ENCODE assay signal across 7 mouse cellular contexts in genomic region chr15:9071556-9072544, GRCm38 (mm10). TPM values are rescaled to one million over a fixed set of nuclear protein-coding genes. Genes with fewer than 3 reads are reported as not detected.
A peak's percentile ranks its signal among the peaks of the same experiment; 100 is the strongest.
DNase-seq lines count a peak whose midpoint lies in the region; ATAC-seq and TF ChIP-seq lines count a peak whose summit lies in the region.

No protein-coding gene starts in this region.

- DNase-seq in NIH3T3 (ENCODE audit: low read depth): peak; percentile 38
- DNase-seq in brain, embryonic 14.5 days (ENCODE audit: low read depth): peak; percentile 62
- peak; percentile 16 to 31 for DNase-seq in left cerebral cortex, postnatal 25 days (ENCODE audit: low spot score in 2 of 2)
- peak; percentile 71 for DNase-seq in midbrain, embryonic 10.5 days (ENCODE audit: low spot score)
- peak; percentile 27 to 45 for DNase-seq in spleen, adult 18-20 months

- H3K27ac ChIP-seq in forebrain, embryonic 15.5 days (replicated peaks): peak overlapping the region; percentile 84
- H3K27ac ChIP-seq in hindbrain, embryonic 13.5 days: peak overlapping the region; percentile 94
- peak overlapping the region; percentile 98 for H3K27ac ChIP-seq in midbrain, embryonic 10.5 days (replicated peaks)

- H3K4me3 ChIP-seq in forebrain, embryonic 15.5 days: peak overlapping the region; percentile 76
- H3K4me3 ChIP-seq in hindbrain, embryonic 13.5 days: peak overlapping the region; percentile 90
- H3K4me3 ChIP-seq in midbrain, embryonic 10.5 days: peak overlapping the region; percentile 97

- H3K4me2 ChIP-seq in forebrain, embryonic 15.5 days (replicated peaks): peak overlapping the region; percentile 60
- peak overlapping the region; percentile 60 for H3K4me2 ChIP-seq in hindbrain, embryonic 13.5 days

- H3K9ac ChIP-seq in forebrain, embryonic 15.5 days (replicated peaks): peak overlapping the region; percentile 77
- peak overlapping the region; percentile 91 for H3K9ac ChIP-seq in hindbrain, embryonic 13.5 days

- peaks cover 41% of the 10 kb centered on the region for H3K4me1 ChIP-seq in forebrain, embryonic 15.5 days
- peaks cover 38% of the 10 kb centered on the region for H3K4me1 ChIP-seq in hindbrain, embryonic 13.5 days (replicated peaks)
- peaks cover 56% of the 10 kb centered on the region for H3K4me1 ChIP-seq in midbrain, embryonic 10.5 days

- peak; percentile 65 for ATAC-seq in forebrain, embryonic 15.5 days (replicated peaks)
- peak; percentile 76 for ATAC-seq in hindbrain, embryonic 13.5 days (ENCODE audit: low FRiP score)

- no peak for TF ChIP-seq CTCF in brain, embryonic 14.5 days (IDR thresholded peaks at IDR 0.05; ENCODE audit: borderline replicate concordance, extremely low read depth, insufficient read depth, insufficient read length)

- no peaks in the 10 kb centered on the region for H3K9me3 ChIP-seq in forebrain, embryonic 15.5 days
- H3K9me3 ChIP-seq in hindbrain, embryonic 13.5 days: no peaks in the 10 kb centered on the region
- no peaks in the 10 kb centered on the region for H3K9me3 ChIP-seq in midbrain, embryonic 10.5 days (replicated peaks)

- TF ChIP-seq POLR2A in brain, embryonic 14.5 days (IDR thresholded peaks at IDR 0.05; ENCODE audit: borderline replicate concordance, extremely low read depth, insufficient read depth, insufficient read length, poor library complexity, severe bottlenecking): no peak

- no peaks in the 10 kb centered on the region for H3K27me3 ChIP-seq in forebrain, embryonic 15.5 days
- no peaks in the 10 kb centered on the region for H3K27me3 ChIP-seq in hindbrain, embryonic 13.5 days
- no peaks in the 10 kb centered on the region for H3K27me3 ChIP-seq in midbrain, embryonic 10.5 days (ENCODE audit: low read depth, poor library complexity, severe bottlenecking)

- H3K36me3 ChIP-seq in forebrain, embryonic 15.5 days: no peaks in the 10 kb centered on the region
- H3K36me3 ChIP-seq in hindbrain, embryonic 13.5 days: no peaks in the 10 kb centered on the region
- H3K36me3 ChIP-seq in midbrain, embryonic 10.5 days: no peaks in the 10 kb centered on the region

- WGBS in forebrain, embryonic 15.5 days: under 1% methylated on average over 64 of the region's 66 CpGs
- WGBS in hindbrain, embryonic 13.5 days: 1% methylated on average over 66 of the region's 66 CpGs
- under 1% methylated on average over 66 of the region's 66 CpGs for WGBS in midbrain, embryonic 10.5 days

- intact Hi-C loops in left cerebral cortex, postnatal 25 days (cut with DNase I): no loop called here

RNA-seq across cellular contexts. Expression of gene Nadk2, which starts 0.8 kb away (rescaled TPM):
- polyA plus RNA-seq in brain, embryonic 14.5 days (2012; rRNA removed): 24.0 and 31.8 TPM in 2 replicates
- 19.6 and 23.1 TPM in 2 replicates for polyA plus RNA-seq in forebrain, embryonic 15.5 days (2015; fragmentation: Nextera tagmentation; extraction: Ambion mirVana)
- polyA plus RNA-seq in hindbrain, embryonic 13.5 days (2015; fragmentation: Nextera tagmentation; extraction: Ambion mirVana): 30.9 and 32.2 TPM in 2 replicates
- 10 to 100 TPM; 44.7 TPM for total RNA-seq in left cerebral cortex, postnatal 25 days (2021)
- 31.8 and 36.1 TPM in 2 replicates for polyA plus RNA-seq in midbrain, embryonic 10.5 days (2016; fragmentation: Nextera tagmentation; extraction: Ambion mirVana)

Comparison
In these comparisons a context has a peak if more than half of its experiments do, and no peak if none do; other contexts are left out.
1. Peak in every context shown above with its lines: DNase-seq, ATAC-seq, H3K4me3 ChIP-seq and H3K27ac ChIP-seq.